Mouse (Mus musculus) MEL-GATA-1-ER (cell line): ENCODE measurements around the gene Sorbs1.

ENCODE experiments used
- DNase-seq: peaks from one replicate; pipeline ENCODE4 v3.0.0-alpha.2; 2012; ENCODE audit warnings: low read depth; ENCODE audit errors: extremely low read depth

The Sorbs1 gene

GRCm38 (mm10) chr19:40268493-40268892 lies 245.1 kb downstream of the Sorbs1 start:
- no peak for DNase-seq

GRCm38 (mm10) chr19:40267380-40267779 lies 246.2 kb downstream of the Sorbs1 start:
- peak; percentile 53 for DNase-seq

- no peak for DNase-seq
These were observed 254.1 kb downstream of the Sorbs1 start for GRCm38 (mm10) chr19:40259485-40259884.

GRCm38 (mm10) chr19:40257396-40257795 lies 256.2 kb downstream of the Sorbs1 start:
- no peak for DNase-seq

DNA sequence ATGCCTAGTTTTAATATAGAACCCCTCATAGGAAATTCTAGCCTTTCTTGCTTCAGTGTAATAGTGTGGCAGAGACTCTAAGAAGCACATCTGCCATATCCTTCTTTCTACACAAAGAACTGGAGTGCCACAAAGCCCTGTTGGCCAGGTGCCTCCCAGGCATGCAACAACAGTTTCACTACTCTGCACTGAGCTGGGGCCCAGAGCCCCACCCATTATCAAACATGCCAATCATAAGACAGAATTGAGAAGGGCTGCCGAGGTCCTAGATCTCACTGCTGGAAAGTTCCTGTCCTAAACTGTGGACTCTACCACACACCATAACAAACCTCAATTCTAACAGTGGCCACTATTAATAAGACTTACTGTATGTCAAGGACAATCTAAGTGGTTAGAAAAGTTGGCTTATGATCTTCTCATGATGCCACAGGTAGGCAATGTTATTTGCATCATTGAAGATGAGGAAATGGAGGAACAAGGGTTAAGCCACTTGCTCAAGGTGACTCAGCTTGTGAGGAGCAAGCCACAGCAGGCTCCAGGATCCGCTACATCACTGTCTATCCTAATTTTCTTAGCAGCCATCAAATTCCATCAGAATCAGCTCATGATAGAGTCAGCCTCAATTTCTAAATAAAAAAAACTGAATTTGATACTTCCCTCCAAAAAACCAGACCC lies 257.1 kb downstream of the Sorbs1 start:
- DNase-seq: no peak

DNA sequence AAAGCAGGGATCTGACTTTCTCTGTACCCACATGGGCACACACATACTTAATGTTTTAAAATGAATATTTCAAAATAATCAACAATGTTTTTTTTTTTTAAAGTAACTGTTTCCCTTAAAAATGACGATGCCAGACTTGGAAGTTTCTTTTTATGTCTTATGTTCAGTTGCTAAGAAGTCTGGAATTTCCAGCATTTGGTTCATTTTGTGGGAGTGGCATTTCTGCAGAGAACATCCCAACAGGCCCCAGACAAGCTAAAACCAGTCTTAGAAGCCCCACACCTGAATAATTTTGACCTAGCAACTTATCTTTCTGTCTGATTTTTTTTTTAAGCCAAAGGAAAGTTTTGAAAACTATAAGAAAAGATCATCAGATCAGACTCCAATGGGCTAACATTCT lies 258.0 kb downstream of the Sorbs1 start:
- DNase-seq: no peak

GRCm38 (mm10) chr19:40254741-40255140 lies 258.8 kb downstream of the Sorbs1 start:
- no peak for DNase-seq

GRCm38 (mm10) chr19:40253768-40254167 lies 259.8 kb downstream of the Sorbs1 start:
- DNase-seq: no peak

GRCm38 (mm10) chr19:40251115-40251514 lies 262.5 kb downstream of the Sorbs1 start:
- DNase-seq: no peak

DNA sequence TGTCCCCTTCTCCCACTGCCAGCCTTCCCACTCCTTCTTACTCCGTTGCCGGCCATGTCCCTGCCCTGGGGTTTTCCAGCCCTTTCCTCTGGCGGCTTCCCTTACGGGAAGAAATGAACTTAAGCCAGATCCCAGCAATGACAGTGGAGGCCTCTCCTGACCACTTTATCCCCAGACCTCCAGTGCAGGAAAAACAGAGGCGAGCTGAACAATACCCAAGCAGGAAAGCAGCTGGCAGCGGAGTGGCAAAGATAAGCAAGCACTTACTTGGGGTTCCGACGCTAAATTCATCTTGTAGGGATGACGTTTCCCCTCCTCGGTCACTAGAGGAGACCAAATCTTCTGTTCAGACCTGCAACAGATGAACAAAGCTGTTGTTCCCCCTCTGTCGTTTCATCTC lies 264.2 kb downstream of the Sorbs1 start:
- no peak for DNase-seq

GRCm38 (mm10) chr19:40248476-40248875 lies 265.1 kb downstream of the Sorbs1 start:
- no peak for DNase-seq

DNA sequence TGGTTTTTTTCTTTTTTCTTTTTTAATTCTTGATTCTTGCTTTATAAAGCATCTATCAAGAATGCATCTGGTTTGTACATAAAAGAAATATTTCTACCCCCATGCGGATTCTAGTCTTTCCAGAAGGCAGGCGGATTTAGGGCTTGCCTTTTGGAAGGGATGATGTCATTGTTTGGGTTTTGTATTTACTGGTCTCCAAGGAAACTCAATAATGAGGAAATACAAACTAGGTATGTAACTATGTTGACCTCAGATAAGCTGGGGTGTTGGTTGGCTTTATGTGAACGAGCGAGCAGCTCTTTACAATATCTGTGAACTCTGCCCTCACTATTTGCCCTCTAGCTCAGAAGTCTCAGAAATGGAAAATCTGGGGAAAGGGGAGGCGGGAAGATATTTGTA lies 266.3 kb downstream of the Sorbs1 start:
- no peak for DNase-seq

- DNase-seq: no peak
These were observed 266.8 kb downstream of the Sorbs1 start for GRCm38 (mm10) chr19:40246646-40247267.
